Mouse (Mus musculus): ENCODE measurements around the gene Gm20873. TPM values are rescaled to one million over a fixed set of nuclear protein-coding genes. Genes with fewer than 3 reads are reported as not detected.
"Not testable (repeated sequence)": the region's sequence is repeated elsewhere in the genome, so short reads cannot be mapped to it uniquely, and the experiment has no call there.

The Gm20873 gene
- not detected in 2 replicates for polyA plus RNA-seq (2016; fragmentation: Nextera tagmentation; extraction: Ambion mirVana)

DNA sequence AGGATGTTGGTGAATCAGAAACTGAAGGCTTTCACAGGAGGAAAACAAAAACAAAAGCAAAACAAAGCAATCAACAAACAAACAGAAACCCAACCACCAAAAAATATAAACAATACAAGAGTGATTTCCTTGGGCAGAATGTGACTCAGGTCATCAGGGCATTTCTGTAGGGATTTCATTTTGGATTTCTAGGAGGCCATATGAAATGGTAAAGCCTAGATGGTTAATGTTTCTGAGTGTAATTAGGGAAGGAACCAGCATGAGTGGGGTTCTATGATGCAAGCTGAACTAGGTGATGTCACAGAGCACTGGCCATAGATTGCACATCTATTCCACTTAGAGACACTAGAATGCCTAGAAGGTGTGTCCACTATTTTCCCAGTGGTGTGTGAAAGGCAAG, at the start of gene Gm20873:
Gm20873 (plus strand) TSS at position 301 of the 400 bp plus-strand sequence.
- not testable (repeated sequence) for ATAC-seq (ENCODE audit: insufficient number of reproducible peaks, low FRiP score); H3K27ac ChIP-seq (ENCODE audit: poor library complexity, severe bottlenecking)

GRCm38 (mm10) chrY:6237895-6238294, 29.0 kb upstream of the Gm20873 start, which contains the start of gene Gm21746:
TSS of gene Gm21746 (minus strand) at chrY:6237995.
- not testable (repeated sequence) for ATAC-seq (ENCODE audit: insufficient number of reproducible peaks, low FRiP score); H3K27ac ChIP-seq (ENCODE audit: poor library complexity, severe bottlenecking); H3K4me2 ChIP-seq; H3K36me3 ChIP-seq; H3K27me3 ChIP-seq (replicated peaks); H3K4me1 ChIP-seq (replicated peaks); H3K4me3 ChIP-seq; H3K9me3 ChIP-seq (replicated peaks); H3K9ac ChIP-seq
- WGBS, result 67% methylated on average over 2 of the region's 3 CpGs

More for the DNA sequence above, at the start of gene Gm20873:
- not testable (repeated sequence) for H3K27me3 ChIP-seq (replicated peaks); H3K9me3 ChIP-seq (replicated peaks); H3K36me3 ChIP-seq; H3K4me2 ChIP-seq; H3K4me3 ChIP-seq; H3K9ac ChIP-seq; H3K4me1 ChIP-seq (replicated peaks)

Other genes starting within 250 kb of the Gm20873 start
- not detected in 2 replicates for gene Gm21746, start 29.1 kb upstream of the Gm20873 start, polyA plus RNA-seq (2016; fragmentation: Nextera tagmentation; extraction: Ambion mirVana)